Mouse (Mus musculus): ENCODE data around the gene Mrpl51. TPM values are rescaled to one million over a fixed set of nuclear protein-coding genes. Genes with fewer than 3 reads are reported as not detected.
A peak's percentile ranks its signal among the peaks of the same experiment; 100 is the strongest.

The Mrpl51 gene
- polyA plus RNA-seq, 1 experiment from 2014 or later = 205 TPM

- DNase-seq = no peak
- Histone ChIP-seq H3K9me3 (ENCODE audit: low read depth, low read length) (no peaks in the 10 kb centered on the region), H3K27me3 (ENCODE audit: insufficient read depth, low read length) (no peaks in the 10 kb centered on the region), H3K4me2 (no peak overlapping the region), H3K36me3 (ENCODE audit: insufficient read depth) (peaks cover 16% of the 10 kb centered on the region; the same call in 1 of the 2 replicates), H3K27ac (ENCODE audit: low read depth) (no peak overlapping the region), H3K4me1 (ENCODE audit: insufficient read depth) (no peaks in the 10 kb centered on the region; the same call in 1 of the 2 replicates), H3K9ac (no peak overlapping the region), H3K4me3 (ENCODE audit: low read depth, low read length) (no peak overlapping the region)
- ATAC-seq (ENCODE audit: insufficient read depth) = no peak
- 78% methylated on average over 5 of the region's 5 CpGs for WGBS
- TF ChIP-seq CTCF (IDR thresholded peaks at IDR 0.05; ENCODE audit: low read depth) = no peak
Observed at GRCm38 (mm10) chr6:125153018-125153389, 38.6 kb upstream of the Mrpl51 start.

DNA sequence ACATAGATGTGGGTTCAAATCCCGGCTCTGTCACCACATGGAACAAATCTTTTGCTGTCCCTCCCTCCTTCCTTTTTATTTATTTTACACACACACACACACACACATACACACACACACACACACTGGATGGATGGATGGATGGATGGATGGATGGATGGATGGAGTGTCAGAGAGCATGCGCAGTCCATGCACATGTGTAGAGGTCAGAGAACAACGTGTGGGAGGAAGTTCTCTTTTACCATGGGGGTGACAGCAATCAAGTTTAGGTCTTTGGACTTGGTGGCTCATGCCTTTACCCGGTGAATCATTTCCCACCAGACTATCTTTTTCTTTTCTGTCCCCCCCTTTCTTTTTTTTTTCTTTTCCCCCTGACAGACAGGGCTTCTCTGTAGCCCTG is 37.9 kb upstream of the Mrpl51 start:
- H3K9ac ChIP-seq = no peak overlapping the region
- H3K36me3 ChIP-seq (ENCODE audit: insufficient read depth) = peaks cover 19% of the 10 kb centered on the region
- H3K4me3 ChIP-seq (ENCODE audit: low read depth, low read length) = no peak overlapping the region
- H3K9me3 ChIP-seq (ENCODE audit: low read depth, low read length) = no peaks in the 10 kb centered on the region
- no peaks in the 10 kb centered on the region for H3K4me1 ChIP-seq (ENCODE audit: insufficient read depth)
- H3K4me2 ChIP-seq = no peak overlapping the region
- H3K27me3 ChIP-seq (ENCODE audit: insufficient read depth, low read length) = no peaks in the 10 kb centered on the region
- TF ChIP-seq CTCF (IDR thresholded peaks at IDR 0.05; ENCODE audit: low read depth) = no peak
- no peak overlapping the region for H3K27ac ChIP-seq (ENCODE audit: low read depth)
- ATAC-seq (ENCODE audit: insufficient read depth) (no peak), DNase-seq (no peak)
- WGBS = 90% methylated on average over 4 of the region's 4 CpGs

- DNase-seq = peak; percentile 51
Observed at GRCm38 (mm10) chr6:125154550-125154949, 37.1 kb upstream of the Mrpl51 start.

GRCm38 (mm10) chr6:125155262-125155661 is 36.3 kb upstream of the Mrpl51 start:
- TF ChIP-seq CTCF (IDR thresholded peaks at IDR 0.05; ENCODE audit: low read depth) = no peak
- Histone ChIP-seq H3K27me3 (ENCODE audit: insufficient read depth, low read length) (no peaks in the 10 kb centered on the region), H3K4me2 (no peak overlapping the region), H3K27ac (ENCODE audit: low read depth) (no peak overlapping the region), H3K9me3 (ENCODE audit: low read depth, low read length) (no peaks in the 10 kb centered on the region), H3K4me1 (ENCODE audit: insufficient read depth) (no peaks in the 10 kb centered on the region), H3K4me3 (ENCODE audit: low read depth, low read length) (no peak overlapping the region), H3K9ac (no peak overlapping the region), H3K36me3 (ENCODE audit: insufficient read depth) (peaks cover 33% of the 10 kb centered on the region)
- WGBS = 87% methylated on average over 8 of the region's 8 CpGs
- ATAC-seq (ENCODE audit: insufficient read depth) (no peak), DNase-seq (no peak)

More at GRCm38 (mm10) chr6:125154550-125154949, 37.1 kb upstream of the Mrpl51 start:
- ATAC-seq (ENCODE audit: insufficient read depth) = no peak
- H3K9ac ChIP-seq = no peak overlapping the region
- H3K4me1 ChIP-seq (ENCODE audit: insufficient read depth) = no peaks in the 10 kb centered on the region
- no peak overlapping the region for H3K4me3 ChIP-seq (ENCODE audit: low read depth, low read length)
- H3K27ac ChIP-seq (ENCODE audit: low read depth) = no peak overlapping the region
- TF ChIP-seq CTCF (IDR thresholded peaks at IDR 0.05; ENCODE audit: low read depth) = peak; percentile 50
- no peaks in the 10 kb centered on the region for H3K27me3 ChIP-seq (ENCODE audit: insufficient read depth, low read length)
- H3K36me3 ChIP-seq (ENCODE audit: insufficient read depth) = peaks cover 28% of the 10 kb centered on the region
- H3K9me3 ChIP-seq (ENCODE audit: low read depth, low read length) = no peaks in the 10 kb centered on the region
- no peak overlapping the region for H3K4me2 ChIP-seq

DNA sequence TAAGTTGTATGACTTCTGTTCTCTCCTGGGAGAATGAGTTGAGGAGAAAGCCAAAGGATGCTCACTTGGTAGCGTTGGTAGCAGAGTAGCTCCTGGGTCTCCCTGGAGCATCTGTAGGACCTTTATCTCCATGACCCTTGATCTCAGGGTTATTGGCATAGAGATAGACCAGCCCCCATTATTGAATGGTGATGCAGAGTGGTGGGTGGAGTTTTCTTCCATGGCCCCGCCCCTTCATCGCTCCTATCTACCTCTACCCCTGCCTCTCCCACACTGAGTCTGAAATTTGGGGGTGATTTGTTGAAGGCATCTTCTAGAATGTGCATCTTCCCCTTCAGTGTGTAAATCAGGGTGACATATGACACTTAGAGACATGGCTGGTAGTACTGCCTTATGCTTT is 35.1 kb upstream of the Mrpl51 start:
- Histone ChIP-seq H3K4me3 (ENCODE audit: low read depth, low read length) (no peak overlapping the region), H3K27ac (ENCODE audit: low read depth) (no peak overlapping the region), H3K27me3 (ENCODE audit: insufficient read depth, low read length) (no peaks in the 10 kb centered on the region), H3K9ac (no peak overlapping the region), H3K4me1 (ENCODE audit: insufficient read depth) (no peaks in the 10 kb centered on the region), H3K4me2 (no peak overlapping the region), H3K9me3 (ENCODE audit: low read depth, low read length) (no peaks in the 10 kb centered on the region), H3K36me3 (ENCODE audit: insufficient read depth) (peaks cover 41% of the 10 kb centered on the region)
- WGBS = 79% methylated on average over 3 of the region's 3 CpGs
- ATAC-seq (ENCODE audit: insufficient read depth) = no peak
- no peak for TF ChIP-seq CTCF (IDR thresholded peaks at IDR 0.05; ENCODE audit: low read depth)
- DNase-seq = no peak

DNA sequence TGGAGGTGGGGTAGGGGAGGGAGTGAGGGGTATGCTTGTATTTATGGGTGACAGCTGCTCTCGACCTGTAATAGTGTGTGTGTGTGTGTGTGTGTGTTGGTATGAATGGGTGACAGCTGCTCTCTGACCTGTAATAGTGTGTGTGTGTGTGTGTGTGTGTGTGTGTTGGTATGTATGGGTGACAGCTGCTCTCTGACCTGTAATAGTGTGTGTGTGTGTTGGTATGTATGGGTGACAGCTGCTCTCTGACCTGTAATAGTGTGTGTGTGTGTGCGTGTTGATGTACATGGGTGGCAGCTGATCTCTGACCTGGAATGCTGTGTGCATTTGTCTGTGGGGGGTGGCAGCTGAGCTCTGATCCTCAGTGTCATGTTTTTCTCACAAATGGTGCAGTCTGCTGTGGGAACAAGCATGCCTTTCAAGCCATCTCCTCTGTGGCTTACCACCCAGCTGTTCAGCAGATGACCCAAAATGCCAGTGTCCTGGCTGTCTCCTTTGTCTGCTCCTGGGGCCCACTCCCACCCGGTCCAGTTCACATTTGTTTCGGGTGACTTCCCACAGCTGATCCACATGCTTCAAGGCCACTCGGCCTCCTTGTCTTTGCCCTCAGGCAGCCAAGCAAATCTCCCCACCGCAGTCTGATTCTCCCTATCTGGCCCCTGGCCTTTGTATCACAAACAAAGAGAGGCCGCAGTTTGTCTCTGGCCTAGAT is 34.5 kb upstream of the Mrpl51 start:
- ATAC-seq (ENCODE audit: insufficient read depth) (no peak), DNase-seq (no peak)
- H3K9ac ChIP-seq = no peak overlapping the region
- H3K4me1 ChIP-seq (ENCODE audit: insufficient read depth) = no peaks in the 10 kb centered on the region
- no peak overlapping the region for H3K27ac ChIP-seq (ENCODE audit: low read depth)
- no peaks in the 10 kb centered on the region for H3K27me3 ChIP-seq (ENCODE audit: insufficient read depth, low read length)
- peaks cover 45% of the 10 kb centered on the region for H3K36me3 ChIP-seq (ENCODE audit: insufficient read depth)
- no peak for TF ChIP-seq CTCF (IDR thresholded peaks at IDR 0.05; ENCODE audit: low read depth)
- H3K4me3 ChIP-seq (ENCODE audit: low read depth, low read length) = no peak overlapping the region
- H3K9me3 ChIP-seq (ENCODE audit: low read depth, low read length) = no peaks in the 10 kb centered on the region
- 52% methylated on average over 7 of the region's 7 CpGs for whole genome bisulfite sequencing
- H3K4me2 ChIP-seq = no peak overlapping the region

DNA sequence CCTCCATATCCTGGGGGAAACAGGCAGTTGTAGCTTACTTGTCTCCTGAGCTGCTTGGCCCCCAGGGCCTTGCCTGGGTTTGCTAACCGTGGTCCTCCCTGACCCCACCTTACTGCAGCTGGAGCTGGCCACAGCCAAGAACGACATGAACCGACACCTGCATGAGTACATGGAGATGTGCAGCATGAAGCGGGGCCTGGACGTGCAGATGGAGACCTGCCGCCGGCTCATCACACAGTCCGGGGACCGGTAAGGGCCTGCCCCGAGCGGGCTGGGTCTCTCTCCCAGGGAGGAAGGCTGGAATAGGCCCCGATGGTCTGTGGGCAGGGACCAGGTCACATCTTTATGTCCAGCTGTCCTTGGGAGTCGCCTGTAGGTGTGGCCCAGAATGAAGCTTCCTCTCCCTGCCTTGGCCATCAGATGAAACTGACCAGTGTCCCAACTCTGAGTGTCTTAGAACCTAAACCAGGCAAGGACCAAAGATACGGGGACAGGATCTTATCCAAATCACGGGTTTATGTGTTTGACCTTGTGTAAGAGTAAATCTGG is 32.6 kb upstream of the Mrpl51 start:
- TF ChIP-seq CTCF (IDR thresholded peaks at IDR 0.05; ENCODE audit: low read depth) = no peak
- Histone ChIP-seq H3K4me1 (ENCODE audit: insufficient read depth) (peaks cover 6% of the 10 kb centered on the region), H3K27me3 (ENCODE audit: insufficient read depth, low read length) (no peaks in the 10 kb centered on the region), H3K4me3 (ENCODE audit: low read depth, low read length) (no peak overlapping the region), H3K4me2 (no peak overlapping the region), H3K9ac (no peak overlapping the region), H3K36me3 (ENCODE audit: insufficient read depth) (peaks cover 56% of the 10 kb centered on the region), H3K27ac (ENCODE audit: low read depth) (no peak overlapping the region), H3K9me3 (ENCODE audit: low read depth, low read length) (no peaks in the 10 kb centered on the region)
- WGBS = 82% methylated on average over 15 of the region's 15 CpGs
- ATAC-seq (ENCODE audit: insufficient read depth) (no peak), DNase-seq (no peak)
